ENCODE assay signal across 15 mouse cellular contexts in genomic region chr19:23124023-23124550, GRCm38 (mm10).
"Had no signal": no experiment of that assay in that cellular context is flagged by ENCODE, and none has a peak within 500 bp of the region (broad histone marks: within the 10 kb centered on the region; RNA-seq: fewer than 3 reads in every experiment).

No protein-coding gene starts in this region.

- DNase-seq: gastrocnemius, adult 2 months; gastrocnemius, postnatal 10 days; gastrocnemius, postnatal 25 days; heart, postnatal 10 days; heart, postnatal 4 days; kidney, adult 11 months; kidney, adult 2 months; kidney, adult 9 months; kidney, postnatal 14 days; kidney, postnatal 36 days; layer of hippocampus, adult 9-11 months; layer of hippocampus, postnatal 36 days; liver; liver, embryonic 13.5 days; liver, postnatal 0 days had no signal
